Mouse (Mus musculus) heart, embryonic 11.5 days (tissue): ENCODE data around the gene Fam196b. TPM values are rescaled to one million over a fixed set of nuclear protein-coding genes. Genes with fewer than 3 reads are reported as not detected.

Experiments used
- ATAC-seq: fragments of 200-750 bp; cut with Nextera tagmentation; replicated peaks from 2 replicates; pipeline ENCODE4 v1.8.0; 2017; ENCODE audit warnings: moderate library complexity; ENCODE audit not compliant: insufficient number of reproducible peaks, low FRiP score, low TSS enrichment
- H3K27ac ChIP-seq: fragments of 300-500 bp; sonication (generic); 2 replicates; pipeline ENCODE4 v1.5.1; 2014; ENCODE audit warnings: mild to moderate bottlenecking, low read depth, low read length
- H3K27me3 ChIP-seq: fragments of 300-500 bp; sonication (generic); 2 replicates; pipeline ENCODE4 v1.6.1; 2014; ENCODE audit warnings: mild to moderate bottlenecking, low read length, mixed read lengths; ENCODE audit not compliant: control insufficient read depth, insufficient read depth
- H3K36me3 ChIP-seq: fragments of 300-500 bp; sonication (generic); 2 replicates; pipeline ENCODE4 v1.6.1; 2014; ENCODE audit warnings: mild to moderate bottlenecking, low read length, moderate library complexity, mixed read lengths; ENCODE audit not compliant: control insufficient read depth, insufficient read depth
- H3K4me1 ChIP-seq: fragments of 300-500 bp; sonication (generic); 2 replicates; pipeline ENCODE4 v1.6.1; 2014; ENCODE audit warnings: low read length; ENCODE audit not compliant: control insufficient read depth, insufficient read depth
- H3K4me2 ChIP-seq: fragments of 300-500 bp; sonication (generic); 2 replicates; pipeline ENCODE4 v1.6.1; 2014; ENCODE audit warnings: mild to moderate bottlenecking, moderate library complexity
- H3K4me3 ChIP-seq: fragments of 300-500 bp; sonication (generic); 2 replicates; pipeline ENCODE4 v1.5.1; 2014; ENCODE audit warnings: low read depth, low read length
- H3K9ac ChIP-seq: fragments of 300-500 bp; sonication (generic); 2 replicates; pipeline ENCODE4 v1.6.1; 2014; ENCODE audit warnings: mild to moderate bottlenecking, low read depth, low read length, moderate library complexity
- H3K9me3 ChIP-seq: fragments of 300-500 bp; sonication (generic); replicated peaks from 2 replicates; pipeline ENCODE4 v1.6.1; 2016; ENCODE audit warnings: low read length; ENCODE audit not compliant: control insufficient read depth
- WGBS: fragments of 180-500 bp; shearing (Covaris S2); extraction: QIAGEN DNeasy Blood & Tissue Kit; methylation state at CpG from one replicate; pipeline ENCODE4 v1.1.7; 2014; ENCODE audit not compliant: insufficient replicate concordance; 5-methylcytosine and 5-hydroxymethylcytosine counted together
- polyA plus RNA-seq: library from polyadenylated mRNA; unstranded; fragments of >200 nt; fragmentation: Nextera tagmentation; extraction: Ambion mirVana; gene quantifications from 2 replicates; pipeline ENCODE4 v1.2.1, GENCODE M21; 2014

Fam196b gene
- polyA plus RNA-seq, 1 experiment from 2014 or later, result 0.43 TPM

DNA sequence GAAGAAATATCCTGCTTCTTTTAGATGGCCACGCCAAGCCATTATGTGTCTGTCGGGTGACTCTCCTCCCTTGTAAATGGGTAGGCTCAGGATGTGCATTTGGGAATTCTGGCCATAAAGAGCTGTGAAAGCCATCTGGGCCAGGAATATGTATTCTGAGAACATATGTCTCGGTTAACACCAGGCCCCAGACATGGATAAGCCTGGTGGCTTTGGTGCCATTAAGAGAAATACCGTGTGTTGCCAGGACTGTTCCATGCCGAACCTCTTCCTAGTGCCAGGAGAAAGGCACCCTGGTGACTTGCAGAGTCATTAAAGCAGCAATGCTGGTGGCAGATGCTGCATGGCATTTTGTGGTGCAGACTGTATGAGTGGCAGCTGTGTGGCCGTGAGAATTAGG lies 63.0 kb downstream of the Fam196b start:
- Histone ChIP-seq H3K9me3 (no peaks in the 10 kb centered on the region), H3K9ac (no peak overlapping the region), H3K4me3 (no peak overlapping the region), H3K27ac (no peak overlapping the region), H3K27me3 (no peaks in the 10 kb centered on the region), H3K4me2 (no peak overlapping the region), H3K36me3 (no peaks in the 10 kb centered on the region), H3K4me1 (no peaks in the 10 kb centered on the region)
- WGBS, result 74% methylated on average over 6 of the region's 6 CpGs
- ATAC-seq, result no peak

GRCm38 (mm10) chr11:34383501-34383900 lies 68.9 kb downstream of the Fam196b start:
- 83% methylated on average over 3 of the region's 3 CpGs for WGBS

GRCm38 (mm10) chr11:34384178-34384577 lies 69.6 kb downstream of the Fam196b start:
- ATAC-seq, result no peak
- Histone ChIP-seq H3K4me1 (no peaks in the 10 kb centered on the region), H3K27me3 (no peaks in the 10 kb centered on the region), H3K9me3 (no peaks in the 10 kb centered on the region), H3K27ac (no peak overlapping the region), H3K4me2 (no peak overlapping the region), H3K36me3 (no peaks in the 10 kb centered on the region), H3K9ac (no peak overlapping the region), H3K4me3 (no peak overlapping the region)
- 63% methylated on average over 4 of the region's 4 CpGs for whole genome bisulfite sequencing

More at GRCm38 (mm10) chr11:34383501-34383900, 68.9 kb downstream of the Fam196b start:
- Histone ChIP-seq H3K4me1 (no peaks in the 10 kb centered on the region), H3K9me3 (no peaks in the 10 kb centered on the region), H3K27me3 (no peaks in the 10 kb centered on the region), H3K4me3 (no peak overlapping the region), H3K9ac (no peak overlapping the region), H3K4me2 (no peak overlapping the region), H3K36me3 (no peaks in the 10 kb centered on the region), H3K27ac (no peak overlapping the region)
- no peak for ATAC-seq

GRCm38 (mm10) chr11:34385001-34385688 lies 70.5 kb downstream of the Fam196b start:
- H3K36me3 ChIP-seq, result no peaks in the 10 kb centered on the region
- H3K27me3 ChIP-seq, result no peaks in the 10 kb centered on the region
- no peak for ATAC-seq
- H3K4me2 ChIP-seq, result no peak overlapping the region
- H3K27ac ChIP-seq, result no peak overlapping the region
- no peaks in the 10 kb centered on the region for H3K9me3 ChIP-seq
- H3K4me3 ChIP-seq, result no peak overlapping the region
- H3K4me1 ChIP-seq, result no peaks in the 10 kb centered on the region; the same call in 1 of the 2 replicates
- WGBS, result 74% methylated on average over 1 of the region's 1 CpGs
- no peak overlapping the region for H3K9ac ChIP-seq

- no peak overlapping the region for H3K4me3 ChIP-seq
- no peak overlapping the region for H3K4me2 ChIP-seq
- no peaks in the 10 kb centered on the region; the same call in 1 of the 2 replicates for H3K4me1 ChIP-seq
- H3K36me3 ChIP-seq, result no peaks in the 10 kb centered on the region
- no peak for ATAC-seq
- no peaks in the 10 kb centered on the region for H3K9me3 ChIP-seq
- 74% methylated on average over 6 of the region's 6 CpGs for WGBS
- H3K27me3 ChIP-seq, result no peaks in the 10 kb centered on the region
- no peak overlapping the region for H3K9ac ChIP-seq
- H3K27ac ChIP-seq, result peak overlapping the region; percentile 46; the same call in 1 of the 2 replicates
Measured at GRCm38 (mm10) chr11:34389261-34390116, 74.9 kb downstream of the Fam196b start.

DNA sequence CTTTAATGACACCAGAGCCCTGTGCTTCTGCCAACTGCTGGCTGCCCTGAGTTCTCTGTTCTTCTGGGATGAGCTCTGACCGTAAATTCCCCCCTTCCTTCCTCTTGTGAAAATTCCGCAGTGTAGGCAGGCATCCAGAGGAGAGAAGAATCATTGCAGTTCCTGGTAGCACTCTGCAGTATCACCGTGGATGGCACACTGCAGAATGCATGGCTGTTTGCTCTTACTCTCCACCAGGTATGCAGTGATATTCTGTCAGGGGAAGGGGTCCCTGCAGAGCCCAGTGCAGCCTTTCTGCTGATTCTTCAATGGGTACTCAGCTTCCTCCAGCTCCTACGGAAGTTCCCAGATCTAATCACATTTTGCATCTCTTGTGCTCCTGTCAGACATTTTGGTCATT lies 77.5 kb downstream of the Fam196b start:
- no peaks in the 10 kb centered on the region for H3K9me3 ChIP-seq
- no peak overlapping the region for H3K9ac ChIP-seq
- H3K4me3 ChIP-seq, result no peak overlapping the region
- H3K27ac ChIP-seq, result no peak overlapping the region
- no peaks in the 10 kb centered on the region for H3K27me3 ChIP-seq
- no peaks in the 10 kb centered on the region; the same call in 1 of the 2 replicates for H3K4me1 ChIP-seq
- ATAC-seq, result no peak
- H3K36me3 ChIP-seq, result no peaks in the 10 kb centered on the region
- 47% methylated on average over 4 of the region's 4 CpGs for WGBS
- no peak overlapping the region for H3K4me2 ChIP-seq

DNA sequence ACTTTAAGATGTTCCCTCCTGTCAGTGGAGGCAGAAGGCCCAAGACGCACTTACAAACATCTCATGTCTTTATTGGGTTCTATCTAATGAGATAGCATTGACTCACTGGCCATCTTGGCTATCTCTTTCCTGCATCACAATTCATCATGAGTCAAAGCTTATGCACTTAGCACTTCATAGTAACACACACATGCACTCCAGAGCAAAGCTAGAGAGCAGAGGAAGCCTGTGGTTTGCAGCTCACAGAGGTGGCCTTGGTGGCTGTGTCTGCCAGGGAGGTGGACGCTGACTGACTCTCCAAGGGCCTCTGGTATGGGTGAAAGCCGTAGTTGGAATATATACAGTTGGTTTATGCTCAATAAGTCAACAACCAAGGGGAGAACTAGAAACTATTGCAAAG lies 81.2 kb downstream of the Fam196b start:
- no peak overlapping the region for H3K4me2 ChIP-seq
- no peaks in the 10 kb centered on the region for H3K9me3 ChIP-seq
- no peaks in the 10 kb centered on the region for H3K36me3 ChIP-seq
- no peaks in the 10 kb centered on the region for H3K27me3 ChIP-seq
- no peak overlapping the region for H3K4me3 ChIP-seq
- ATAC-seq, result no peak
- no peak overlapping the region for H3K9ac ChIP-seq
- 74% methylated on average over 3 of the region's 3 CpGs for WGBS
- no peaks in the 10 kb centered on the region for H3K4me1 ChIP-seq
- no peak overlapping the region for H3K27ac ChIP-seq

GRCm38 (mm10) chr11:34397661-34398060 lies 83.0 kb downstream of the Fam196b start:
- Histone ChIP-seq H3K9me3 (no peaks in the 10 kb centered on the region), H3K27me3 (no peaks in the 10 kb centered on the region)

More at GRCm38 (mm10) chr11:34397661-34398060, 83.0 kb downstream of the Fam196b start:
- ATAC-seq, result no peak
- Histone ChIP-seq H3K4me2 (no peak overlapping the region), H3K36me3 (no peaks in the 10 kb centered on the region), H3K9ac (no peak overlapping the region), H3K4me3 (no peak overlapping the region), H3K4me1 (no peaks in the 10 kb centered on the region), H3K27ac (no peak overlapping the region)
- WGBS, result 89% methylated on average over 5 of the region's 5 CpGs
